Mouse (Mus musculus) layer of hippocampus, adult 8-10 months (tissue): ENCODE data around the gene Kdelr3. TPM values are rescaled to one million over a fixed set of nuclear protein-coding genes. Genes with fewer than 3 reads are reported as not detected.

Experiments
- DNase-seq, 2 experiments: peaks; one replicate each; pipeline ENCODE4 v3.0.0; 2022; ENCODE audit warnings: low spot score in 2 of 2
- microRNA-seq, 2 experiments: library from miRNA; unstranded; fragments of <30 nt; microRNA quantifications; one replicate each; pipeline ENCODE4 v1.2.0; 2022
- total RNA-seq, 4 experiments: library from RNA; stranded (reverse); gene quantifications; 2 replicates each; pipeline ENCODE4 v1.2.4; 2022

Gene Kdelr3
- total RNA-seq, 4 experiments from 2014 or later: 0.23 to 0.45 (median 0.32) TPM; not detected in 1

DNA sequence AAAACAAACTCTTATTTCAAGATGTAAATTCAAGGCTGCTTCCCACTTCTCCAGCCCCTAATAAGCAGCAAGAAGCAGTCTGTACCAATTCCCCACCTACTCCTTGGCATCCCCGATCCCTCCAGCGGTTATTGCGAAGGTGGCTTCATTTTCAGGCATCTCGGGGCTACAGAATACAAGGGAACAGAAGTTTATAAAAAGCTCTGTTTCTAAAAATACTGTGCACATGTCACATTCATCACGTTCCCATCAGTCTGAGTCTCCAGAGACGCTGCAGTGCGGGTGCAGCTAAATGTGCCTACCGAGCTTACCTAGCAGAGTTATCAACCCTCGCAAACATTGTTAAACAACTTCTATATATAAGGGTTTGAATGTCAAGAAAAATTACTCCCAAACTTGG is 46.2 kb downstream of the Kdelr3 start:
- DNase-seq: peak; percentile 18 to 21

DNA sequence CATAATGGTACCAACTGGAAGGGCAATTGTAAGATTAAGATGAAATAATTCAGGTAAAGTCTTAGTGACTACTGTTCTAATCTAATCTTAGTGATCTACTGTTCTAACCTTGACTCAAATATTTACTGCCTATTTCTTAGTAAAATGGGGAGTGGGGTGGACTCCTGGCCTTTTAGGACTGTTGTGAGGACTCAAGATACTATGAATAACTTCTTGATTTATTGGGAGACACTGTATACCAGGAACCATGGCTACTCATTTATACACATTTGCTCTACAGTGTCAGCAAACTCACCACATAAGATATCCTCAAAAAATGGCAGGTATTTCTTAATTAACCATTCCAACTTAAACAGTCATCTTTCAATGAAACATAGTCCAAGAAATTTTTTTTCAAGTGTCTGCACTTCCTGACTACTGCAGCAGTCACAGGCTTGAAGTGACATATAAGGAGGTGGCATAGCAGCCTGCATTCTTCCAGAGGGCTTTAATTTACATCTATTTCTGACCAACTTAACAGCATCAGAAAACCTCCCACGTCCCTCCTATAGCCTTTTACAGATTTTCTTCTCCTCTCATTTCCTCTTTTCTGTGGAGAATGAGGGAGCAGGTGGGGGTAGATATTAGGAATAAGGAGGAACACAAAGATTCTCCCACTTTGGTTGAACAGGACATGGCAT is 59.5 kb downstream of the Kdelr3 start:
- no peak for DNase-seq

- DNase-seq: no peak
Measured at GRCm38 (mm10) chr15:79576947-79577346, 60.7 kb downstream of the Kdelr3 start.

Small RNA genes lying within 50 kb of the gene (microRNA-seq; reads per million reads assigned to microRNA genes)
- 0 reads per million in 2 experiments for gene Gm44302

Other genes with a start within 250 kb of the Kdelr3 start
- 10 to 100 TPM in 2 of 4 experiments, 1 to 10 TPM in 2; 1.5 to 19.3 (median 10.9) TPM for gene Baiap2l2, start 230.9 kb upstream of the Kdelr3 start, total RNA-seq
- gene Pla2g6, start 188.0 kb upstream of the Kdelr3 start, total RNA-seq: 10 to 100 TPM; 21.0 to 24.8 (median 23.8) TPM
- 1 to 10 TPM; 1.2 to 3.7 (median 2.3) TPM for gene Maff, start 169.8 kb upstream of the Kdelr3 start, total RNA-seq
- gene Tmem184b, start 112.8 kb upstream of the Kdelr3 start, total RNA-seq: 10 to 100 TPM; 52.5 to 66.5 (median 57.2) TPM
- 100 to 1,000 TPM; 112 to 137 (median 123) TPM for gene Csnk1e, start 60.8 kb upstream of the Kdelr3 start, total RNA-seq
- 10 to 100 TPM; 81.3 to 98.0 (median 88.7) TPM for gene Kcnj4, start 11.2 kb upstream of the Kdelr3 start, total RNA-seq
- gene Ddx17, start 30.3 kb downstream of the Kdelr3 start, total RNA-seq: 100 to 1,000 TPM; 307 to 352 (median 330) TPM
- 1 to 10 TPM in 2 of 4 experiments, under 1 TPM in 2; 0.39 to 2.1 (median 1.2) TPM for gene Dmc1, start 88.7 kb downstream of the Kdelr3 start, total RNA-seq
- 10 to 100 TPM in 3 of 4 experiments, 1 to 10 TPM in 1; 8.8 to 12.5 (median 11.6) TPM for gene Fam227a, start 142.5 kb downstream of the Kdelr3 start, total RNA-seq
- gene Cby1, start 142.8 kb downstream of the Kdelr3 start, total RNA-seq: 10 to 100 TPM; 34.6 to 45.5 (median 38.6) TPM
- gene Tomm22, start 154.4 kb downstream of the Kdelr3 start, total RNA-seq: 100 to 1,000 TPM in 3 of 4 experiments, 10 to 100 TPM in 1; 89.4 to 103 (median 101) TPM
- gene Josd1, start 171.5 kb downstream of the Kdelr3 start, total RNA-seq: 10 to 100 TPM; 43.5 to 54.0 (median 46.4) TPM
- 10 to 100 TPM; 49.4 to 61.5 (median 52.8) TPM for gene Gtpbp1, start 174.4 kb downstream of the Kdelr3 start, total RNA-seq
- gene Sun2, start 226.1 kb downstream of the Kdelr3 start, total RNA-seq: 10 to 100 TPM; 29.4 to 44.7 (median 37.0) TPM